Mouse (Mus musculus): Measurements from ENCODE around the gene Rab17. TPM values are rescaled to one million over a fixed set of nuclear protein-coding genes. Genes with fewer than 3 reads are reported as not detected.

Rab17 gene
- not detected in 2 replicates for total RNA-seq (2021)
- long read RNA-seq, transcript Rab17-201 (6 exons, 1,831 nt) = major isoform, 22 of 23 reads
- long read RNA-seq, partial matches to known transcripts = 0 of 23 reads
- long read RNA-seq, other reads (novel, unspliced or antisense) = 1 of 23 reads

DNA sequence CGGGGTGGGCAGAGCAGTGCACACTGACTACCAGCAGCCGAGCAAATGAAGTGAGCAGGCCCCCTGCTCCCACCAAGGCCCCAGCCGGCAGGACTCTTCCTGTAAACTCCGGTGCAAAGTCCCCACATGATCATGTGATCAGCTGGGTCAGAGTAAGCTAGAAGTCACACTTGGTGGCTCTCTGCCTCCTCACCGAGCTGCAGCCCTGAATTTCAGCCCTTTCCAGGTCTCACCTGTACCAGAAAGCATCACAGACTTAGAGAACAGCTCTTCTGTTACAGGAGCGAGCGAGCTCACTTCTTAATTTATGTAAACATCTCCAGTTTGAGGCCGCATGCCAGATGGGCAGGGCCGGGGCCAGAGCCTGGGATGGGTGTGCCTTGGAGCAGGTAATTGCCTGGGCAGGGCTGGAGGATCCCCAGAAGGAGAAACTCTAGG is at the start of gene Rab17:
Gene Rab17, minus strand, starts transcription at position 315 of the 438 bp plus-strand sequence.
- no peak for DNase-seq

DNA sequence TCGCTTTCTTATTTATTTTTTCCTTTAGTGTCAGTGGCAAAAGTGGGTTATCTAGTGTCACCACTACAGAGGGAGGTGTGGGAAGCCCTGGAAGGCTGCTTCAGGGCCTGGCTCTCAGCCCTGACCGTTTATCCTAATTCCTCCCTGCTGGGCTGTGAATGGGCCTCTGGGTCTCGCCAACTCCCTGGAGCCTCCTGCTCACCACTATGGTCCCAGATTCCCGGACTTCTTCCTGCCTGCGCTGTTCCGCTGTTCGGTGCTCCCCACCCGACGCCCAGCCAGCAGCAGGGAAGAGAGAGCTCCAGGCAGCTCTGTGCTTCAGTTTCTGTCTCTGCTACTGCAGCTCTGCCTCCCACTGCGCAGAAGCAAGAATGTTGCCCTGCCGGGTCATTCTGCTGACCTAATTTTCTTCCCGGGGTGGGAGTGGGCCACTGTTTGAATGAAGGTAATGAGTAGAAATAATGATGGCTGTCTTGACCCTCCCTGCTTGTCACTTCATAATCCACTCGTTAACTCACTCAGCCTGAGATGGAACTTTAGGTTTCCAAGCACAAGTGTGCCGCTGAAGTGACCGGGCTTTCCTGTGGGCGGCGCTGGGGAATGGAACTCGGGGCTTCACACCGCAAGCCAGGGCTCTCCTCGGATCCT is 47.8 kb upstream of the Rab17 start:
- no peak for DNase-seq

DNA sequence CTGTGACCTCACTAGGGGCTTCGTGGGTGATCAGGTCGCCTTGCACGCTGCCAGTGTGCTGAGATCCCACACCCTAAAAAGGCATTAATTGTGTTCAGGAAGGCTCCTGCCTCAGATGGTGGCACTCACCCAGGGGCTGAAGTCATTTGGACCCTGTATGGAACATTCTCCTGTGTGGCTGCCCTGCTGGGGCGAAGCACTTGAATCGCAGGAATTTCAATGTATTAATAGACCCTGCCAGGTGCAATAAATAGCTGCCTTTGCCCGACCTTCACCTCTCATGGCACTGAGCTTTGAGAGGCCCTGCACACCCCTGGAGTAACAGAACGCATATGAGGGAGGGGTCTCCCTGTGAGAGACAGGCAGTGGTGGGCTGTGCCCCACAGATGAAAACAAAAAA is 46.1 kb upstream of the Rab17 start:
- no peak for DNase-seq

DNA sequence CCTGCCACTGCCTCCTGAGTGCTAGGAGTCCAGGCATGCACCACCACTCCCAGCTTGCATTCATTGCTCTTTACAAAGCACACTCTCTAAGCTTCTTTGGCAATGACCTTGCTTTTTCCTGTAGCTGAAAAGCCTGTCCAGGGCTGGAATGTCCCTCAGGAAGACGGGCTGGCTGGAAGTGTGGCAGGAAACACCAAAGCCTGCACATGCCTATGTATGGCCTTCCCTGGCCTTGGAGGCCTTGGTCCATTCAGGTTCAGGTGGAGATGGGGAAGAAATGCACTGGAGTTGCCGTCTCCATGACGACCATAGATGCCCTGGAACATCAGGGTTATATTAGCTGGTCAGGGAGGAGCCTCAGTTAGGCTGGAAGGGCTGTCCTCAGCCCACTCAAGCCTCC is 44.3 kb upstream of the Rab17 start:
- DNase-seq = no peak

DNA sequence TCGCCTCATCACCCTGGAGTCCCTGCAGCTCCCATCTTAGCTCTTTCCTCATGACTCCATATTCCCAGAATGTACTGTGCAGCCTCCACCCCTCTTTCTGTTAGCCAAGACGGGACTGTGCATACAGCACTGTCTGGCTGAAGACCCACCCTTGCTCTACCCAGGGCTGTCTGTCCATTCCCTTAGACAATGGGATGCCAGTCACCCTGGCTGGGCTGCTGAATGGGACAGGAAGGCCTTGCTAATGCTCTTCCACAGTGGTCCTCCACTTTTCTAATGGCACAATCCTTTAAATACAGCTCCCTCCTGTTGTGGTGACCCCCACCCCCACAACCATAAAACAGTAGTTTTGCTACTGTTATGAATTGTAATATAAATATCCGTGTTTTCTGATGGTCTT is 41.9 kb upstream of the Rab17 start:
- no peak for DNase-seq

DNA sequence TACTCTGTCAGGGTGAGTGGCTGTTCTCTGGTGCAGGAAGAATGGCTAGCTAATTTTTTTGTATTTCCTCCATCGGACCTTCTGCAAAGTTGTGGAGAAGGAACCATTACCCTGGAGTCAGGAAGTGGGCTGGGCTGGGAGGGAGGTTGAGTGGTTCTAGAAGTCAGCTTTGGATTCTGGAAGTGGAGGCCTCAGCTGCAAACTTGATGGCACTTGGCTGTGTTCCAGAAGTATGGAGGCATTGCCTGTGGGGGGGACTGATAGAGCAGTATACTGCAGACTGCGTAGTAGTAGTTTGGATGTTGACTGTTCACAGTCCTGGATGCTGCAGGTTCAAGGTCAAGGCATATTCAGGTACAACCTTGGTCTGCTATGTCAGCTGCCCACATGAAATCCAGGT is 41.3 kb upstream of the Rab17 start:
- no peak for DNase-seq

DNA sequence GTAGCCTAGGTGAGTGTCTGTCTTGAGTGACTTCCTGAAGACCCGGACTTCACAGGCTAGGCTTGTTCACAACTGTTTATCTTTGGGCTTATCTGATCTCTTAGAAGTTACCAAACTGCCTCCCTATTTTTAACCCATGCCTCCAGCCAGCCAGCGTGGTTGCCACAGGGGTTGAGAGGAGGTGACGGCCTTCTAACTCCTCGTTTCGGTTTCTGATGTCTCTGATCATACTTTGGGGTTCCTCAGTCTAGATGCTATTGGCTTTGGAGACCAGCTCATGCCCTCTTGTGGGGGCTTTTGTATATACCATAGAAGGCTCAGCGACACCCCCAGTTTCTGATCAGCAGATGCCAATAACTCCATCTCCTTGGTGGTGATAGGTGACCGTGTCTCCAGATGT is 40.8 kb upstream of the Rab17 start:
- no peak for DNase-seq

DNA sequence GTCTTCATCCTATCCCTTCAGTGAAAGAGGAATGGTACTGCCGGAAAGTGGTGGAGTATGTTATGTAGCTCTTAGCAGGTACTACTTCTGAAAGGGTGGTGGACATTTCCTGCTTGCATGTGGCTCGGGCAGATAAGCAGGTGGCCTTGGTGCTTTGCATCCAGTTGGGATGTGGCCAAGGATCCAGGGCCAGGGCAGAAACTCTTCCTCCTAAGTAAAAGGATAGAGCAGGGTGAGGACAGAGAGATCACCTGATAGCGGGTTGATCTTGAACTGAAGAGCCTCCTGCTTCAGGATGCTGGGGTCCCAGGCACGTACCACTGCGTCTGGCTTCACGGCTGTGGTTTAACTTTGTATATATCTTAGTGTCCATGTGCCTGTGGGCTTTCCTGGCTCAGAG is 39.8 kb upstream of the Rab17 start:
- DNase-seq = peak; percentile 49

DNA sequence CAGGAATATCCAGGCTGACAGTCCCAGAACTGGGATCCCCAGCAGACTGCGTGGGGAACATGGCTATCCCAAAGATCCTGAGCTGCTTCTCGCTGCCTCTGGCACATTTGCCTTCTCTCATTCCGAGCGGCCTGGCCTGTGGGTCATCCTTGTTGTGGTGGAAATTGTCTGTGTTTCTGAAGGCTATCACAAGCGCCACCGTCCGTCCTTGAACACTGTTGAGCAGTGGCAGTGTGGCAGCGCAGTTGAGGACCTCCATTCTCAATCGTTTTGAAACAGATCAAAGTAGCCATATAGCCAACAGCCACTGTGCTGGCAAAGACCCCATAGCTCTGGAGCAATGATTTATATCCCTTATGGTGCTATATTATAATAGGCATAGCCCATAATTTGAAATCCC is 39.3 kb upstream of the Rab17 start:
- DNase-seq = no peak

DNA sequence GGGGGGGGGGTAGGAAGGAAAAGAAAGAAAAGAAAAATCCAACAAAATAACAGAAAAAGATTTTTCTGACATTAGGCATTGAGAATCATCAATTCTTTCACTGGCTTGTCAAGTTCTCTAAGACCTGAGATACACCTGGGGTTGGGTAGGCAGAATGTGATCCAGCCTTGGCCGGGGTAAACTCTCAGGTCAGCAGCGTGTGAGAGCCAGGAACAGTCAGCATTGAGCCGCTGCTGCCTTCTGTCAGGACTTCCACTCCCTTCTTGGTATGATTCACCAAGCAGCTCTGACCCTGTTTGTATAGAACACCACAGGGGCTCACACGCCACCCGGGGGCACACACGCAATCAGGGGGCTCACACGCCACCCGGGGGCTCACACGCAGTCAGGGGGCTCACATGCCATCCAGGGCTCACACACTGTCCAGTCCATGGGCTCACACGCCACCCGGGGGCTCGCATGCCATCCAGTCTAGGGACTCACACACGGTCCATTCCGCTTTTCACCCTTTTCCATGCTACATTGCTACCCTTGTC is 38.8 kb upstream of the Rab17 start:
- DNase-seq = no peak

DNA sequence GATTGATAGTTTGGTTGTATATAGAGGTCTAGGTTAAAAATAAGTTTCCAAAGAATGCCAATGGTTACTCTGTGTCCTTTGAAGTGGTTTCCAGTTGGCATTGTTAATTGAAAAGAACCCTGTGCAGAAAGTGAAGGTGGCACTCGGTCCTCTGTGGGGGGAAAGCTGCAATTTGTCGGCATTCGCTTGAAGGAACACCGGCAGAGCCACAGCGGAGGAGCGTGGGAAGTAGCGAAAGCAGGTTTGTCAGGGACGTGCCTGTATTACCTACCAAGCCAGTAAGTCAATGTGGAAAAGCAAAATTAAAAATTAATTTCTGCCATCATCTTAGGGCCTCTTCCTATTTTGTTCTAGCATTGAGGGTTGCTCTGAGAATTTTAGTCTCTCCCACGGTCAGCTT is 37.2 kb upstream of the Rab17 start:
- no peak for DNase-seq

DNA sequence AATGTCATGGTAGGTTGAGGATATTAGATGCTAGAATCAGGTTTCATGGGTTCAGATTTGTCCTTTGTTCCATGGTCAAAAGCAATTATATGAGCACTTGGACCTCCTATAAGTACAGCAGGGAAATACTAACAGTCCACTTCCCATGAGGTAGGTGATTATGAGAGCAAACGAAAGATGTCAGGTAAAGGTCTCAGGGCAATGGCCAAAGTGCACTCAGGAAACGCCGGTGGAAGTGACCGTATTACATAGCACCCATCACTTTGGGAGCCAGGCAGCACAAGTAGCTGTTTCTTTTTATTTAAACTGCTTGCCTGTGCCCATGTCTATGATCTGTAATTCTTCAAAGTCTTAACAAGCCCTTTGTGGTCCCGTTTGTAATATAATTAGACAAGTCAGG is 36.6 kb upstream of the Rab17 start:
- DNase-seq = no peak

DNA sequence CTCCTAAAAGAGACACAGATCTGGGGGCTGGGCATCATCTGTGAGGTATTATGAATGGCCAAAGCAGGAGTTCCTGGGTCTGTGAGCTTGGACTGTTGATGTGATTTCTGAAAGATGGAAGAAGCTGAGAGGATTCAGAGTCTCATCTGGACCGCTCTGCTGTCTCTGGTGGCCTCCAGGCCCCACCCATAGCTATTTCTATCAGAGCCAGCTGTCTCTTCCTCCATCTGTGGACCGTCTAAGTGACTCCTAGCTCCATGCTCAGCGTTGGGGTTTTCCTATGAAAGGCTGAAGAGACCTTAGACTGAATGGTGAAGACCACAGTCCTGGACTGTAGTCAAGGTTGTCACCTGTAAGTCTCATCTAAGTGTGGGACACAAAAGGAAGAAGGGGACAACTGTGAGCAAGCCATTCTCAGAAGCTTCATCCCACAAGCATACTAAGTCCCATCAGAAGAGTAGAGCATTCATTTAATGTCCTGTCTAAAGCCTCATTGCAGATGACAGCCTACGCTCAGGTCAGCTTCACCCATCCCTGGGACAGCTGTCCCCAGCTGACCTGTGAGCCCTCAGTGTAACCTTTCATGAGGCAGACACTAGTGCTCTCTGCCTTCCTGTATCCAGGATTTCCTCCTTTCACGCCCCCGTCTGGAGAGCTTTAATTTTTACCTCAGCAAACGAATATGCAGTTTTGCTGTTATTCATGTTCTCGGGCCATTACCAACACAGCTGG is 34.2 kb upstream of the Rab17 start:
- DNase-seq = no peak

DNA sequence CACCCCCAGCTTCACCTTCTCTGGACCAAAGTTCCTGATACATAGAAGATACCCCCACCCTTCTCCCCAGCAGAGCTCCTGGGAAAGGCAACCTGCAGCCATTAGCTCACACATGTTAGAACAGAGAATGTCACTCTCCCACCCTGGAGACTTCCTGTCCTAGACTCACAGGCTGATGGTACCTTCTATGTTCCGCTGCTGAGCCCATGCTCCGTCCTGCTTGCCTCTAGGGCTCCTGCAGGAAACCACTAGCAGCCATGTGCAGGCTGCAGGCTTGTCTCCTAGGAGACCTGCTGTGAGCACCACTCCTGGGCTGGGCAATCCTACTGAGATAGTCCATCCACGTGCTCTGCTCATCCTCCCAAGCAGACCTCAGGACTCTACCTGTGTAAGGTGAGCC is 33.2 kb upstream of the Rab17 start:
- no peak for DNase-seq

DNA sequence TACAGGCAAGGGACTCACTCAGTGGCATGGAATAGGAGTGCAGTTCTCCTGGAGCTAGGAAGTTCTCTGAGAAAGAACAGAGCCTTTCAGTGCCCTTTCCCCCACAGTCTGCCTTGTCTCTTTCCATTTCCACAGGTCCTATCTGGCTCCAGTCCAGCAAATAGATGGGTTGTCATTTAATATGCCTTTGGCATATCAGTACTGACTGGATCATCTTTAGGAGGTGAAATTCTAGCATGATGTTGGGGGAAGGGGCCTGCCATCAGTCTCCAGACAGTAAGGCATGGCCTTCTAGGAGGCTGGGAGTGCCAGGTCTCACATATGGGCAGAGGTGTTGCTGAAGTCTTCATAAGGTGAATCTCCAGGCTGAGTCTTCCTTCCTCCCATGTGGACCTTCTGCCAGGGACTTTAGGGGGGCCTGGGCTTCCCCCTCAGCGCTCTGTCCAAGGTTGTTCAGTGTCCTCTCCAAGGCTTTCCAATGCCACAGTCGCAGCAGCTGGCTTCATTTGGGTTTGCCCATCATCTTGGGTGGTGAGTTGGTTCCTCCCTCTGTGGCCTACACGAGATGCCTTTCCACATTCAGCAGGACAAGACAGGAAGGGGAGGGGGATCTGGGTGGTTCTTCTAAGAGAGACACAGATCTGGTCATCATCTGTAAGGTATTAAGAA is 32.5 kb upstream of the Rab17 start:
- no peak for DNase-seq

DNA sequence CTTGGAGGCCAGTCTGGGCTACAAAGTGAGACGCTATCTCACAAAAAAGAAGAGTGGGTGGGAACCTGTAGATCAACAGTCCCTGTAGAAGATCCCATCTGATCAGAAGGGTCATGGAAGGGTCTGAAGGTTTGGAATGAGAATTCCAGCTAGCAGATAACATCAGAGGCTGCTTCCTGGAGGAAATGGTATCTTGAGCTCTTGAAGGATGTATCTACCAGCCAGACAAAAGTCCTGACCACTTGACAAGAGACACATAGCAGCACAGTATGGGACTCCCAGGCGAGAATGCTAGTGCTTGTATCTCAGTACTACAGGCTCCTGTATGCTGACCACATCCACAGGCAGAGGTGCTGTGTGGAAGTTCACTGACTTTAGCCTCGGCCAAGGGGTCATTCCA is 31.6 kb upstream of the Rab17 start:
- no peak for DNase-seq

DNA sequence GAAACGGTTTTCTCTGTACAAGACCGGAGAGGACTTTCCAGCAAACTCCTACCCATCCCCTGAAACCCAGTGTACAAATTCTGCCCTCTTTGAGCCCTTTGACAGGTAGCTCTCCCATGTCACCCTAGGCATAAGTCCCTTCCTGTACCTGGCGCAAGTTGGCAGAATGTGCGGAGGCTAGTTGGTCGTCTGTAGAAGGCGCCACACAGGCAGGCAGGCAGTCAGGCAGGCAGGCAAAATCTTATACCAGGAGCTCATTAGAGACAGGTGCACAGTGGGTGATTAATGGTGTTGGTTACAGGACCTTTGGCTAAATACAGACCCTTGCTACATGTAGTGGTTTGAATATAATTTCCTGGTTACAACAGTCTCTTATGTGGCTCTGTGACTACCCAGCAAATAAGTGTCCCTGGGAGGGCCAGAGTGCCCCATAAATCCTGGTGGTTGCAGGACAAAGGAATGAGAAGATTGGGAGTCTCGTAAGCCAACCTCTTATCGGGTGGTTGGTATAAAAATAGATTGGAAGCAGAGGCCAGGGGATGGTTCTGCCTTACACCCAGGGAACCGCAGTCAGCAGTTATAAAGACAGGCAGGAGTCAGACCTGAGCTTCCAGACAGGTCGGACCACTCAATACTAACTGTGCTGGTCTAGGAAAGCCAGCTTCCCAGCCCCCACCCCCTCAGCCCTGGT is 30.6 kb upstream of the Rab17 start:
- no peak for DNase-seq

DNA sequence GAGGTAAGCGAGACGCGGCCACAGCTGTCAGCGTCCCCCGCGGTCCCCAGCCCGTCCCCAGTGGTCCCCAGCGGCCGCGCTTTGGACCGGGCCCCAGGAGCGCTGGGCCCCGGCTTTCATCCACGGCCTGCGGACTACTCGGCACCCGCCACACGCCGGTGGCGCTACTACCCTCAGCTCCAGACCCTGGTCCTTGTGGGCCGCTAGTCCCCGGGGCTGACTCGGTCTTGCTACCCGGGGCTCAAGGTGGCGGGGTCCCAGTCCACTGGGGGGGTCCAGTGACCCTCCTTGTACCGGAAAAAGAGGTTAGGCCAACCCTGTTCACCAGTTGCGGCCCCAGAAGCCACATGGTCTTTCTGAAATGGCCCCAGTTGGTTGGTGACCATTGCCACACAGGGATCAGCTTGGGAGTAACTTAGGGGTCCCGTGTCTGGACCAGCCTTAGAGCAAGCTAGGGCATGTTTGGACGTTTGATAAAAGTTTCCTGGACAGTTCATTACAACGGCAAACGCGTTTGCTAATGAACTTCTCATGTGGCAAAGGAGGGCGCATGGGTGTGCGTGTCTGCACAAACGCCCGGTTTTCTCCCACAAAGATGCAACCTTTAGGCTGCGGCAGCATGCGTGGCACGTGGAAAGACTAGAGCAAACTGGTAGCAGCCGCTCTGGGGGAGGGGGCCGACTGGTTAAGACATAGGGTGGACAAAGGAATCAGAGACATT is 29.6 kb upstream of the Rab17 start:
- no peak for DNase-seq

DNA sequence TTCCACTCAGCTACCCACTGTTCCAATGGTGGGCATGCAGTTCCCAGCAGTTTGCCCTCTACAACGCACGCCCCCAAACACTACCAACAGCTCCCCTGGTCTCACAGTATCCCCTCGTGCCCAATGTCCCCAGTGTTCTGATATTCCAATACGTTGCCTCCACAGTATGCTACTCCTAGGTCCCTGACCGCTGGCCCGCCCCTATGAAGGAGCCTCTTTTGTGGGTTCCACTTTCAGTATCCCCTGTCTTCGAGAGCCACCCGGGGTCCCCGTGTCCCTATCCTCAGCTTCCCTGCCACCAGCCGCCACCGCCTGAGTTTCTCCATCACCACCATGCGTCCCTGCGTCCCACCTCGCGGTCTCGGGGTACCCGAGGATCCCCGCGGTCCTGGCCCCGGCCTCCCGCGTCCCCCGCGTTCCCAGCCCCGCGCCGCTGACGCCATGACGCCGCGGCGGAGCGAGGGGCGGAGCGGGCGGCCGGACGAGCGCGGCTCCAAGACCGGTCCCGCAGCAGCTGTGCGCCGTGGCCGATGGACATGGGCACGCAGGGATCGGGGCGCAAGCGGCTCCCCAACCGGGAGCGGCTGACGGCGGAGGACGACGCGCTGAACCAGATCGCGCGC is 28.9 kb upstream of the Rab17 start, which contains the start of gene Lrrfip1:
Gene Lrrfip1, plus strand, starts transcription at position 470 of the 623 bp plus-strand sequence.
- peak; percentile 72 for DNase-seq

DNA sequence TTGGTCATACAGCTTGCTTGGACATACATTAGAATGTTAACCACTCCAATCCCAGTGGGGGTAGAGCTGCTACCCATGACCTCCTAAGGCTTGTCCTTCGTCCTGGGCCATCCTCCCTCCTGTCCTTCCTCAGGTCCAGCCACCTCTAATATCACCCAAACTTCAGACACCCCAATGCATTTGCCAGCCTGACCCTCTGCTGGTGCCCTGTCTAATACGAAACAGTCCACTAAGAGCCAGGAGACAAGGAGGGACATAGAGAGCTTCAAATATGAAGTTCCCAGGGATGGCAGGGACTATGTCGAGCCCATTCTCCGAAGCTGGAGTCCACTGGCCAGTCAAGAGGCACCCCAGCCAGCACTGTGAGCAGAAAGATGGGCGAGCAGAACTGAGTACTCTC is 28.2 kb upstream of the Rab17 start:
- no peak for DNase-seq

DNA sequence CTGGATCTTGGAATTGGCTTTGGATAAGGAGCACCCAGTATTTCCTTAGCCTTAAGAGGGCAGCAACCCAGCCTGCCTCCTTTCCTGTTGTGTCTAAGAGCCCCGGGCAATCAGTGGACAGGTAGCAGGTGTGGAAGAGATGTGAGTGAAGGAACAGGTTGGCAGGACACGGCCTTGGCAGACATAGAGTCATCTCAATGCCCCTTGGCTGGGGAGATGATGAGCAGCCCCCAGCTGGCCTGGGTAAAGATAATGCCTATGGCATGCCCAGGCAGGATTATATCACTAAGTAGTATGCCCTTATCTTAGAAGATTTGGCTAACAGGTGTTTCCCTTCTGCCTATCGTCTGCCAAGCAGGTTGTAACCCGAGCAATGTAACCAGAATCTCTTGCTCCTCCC is 27.7 kb upstream of the Rab17 start:
- no peak for DNase-seq
